In genomic region chr4:132048011-132048991, GRCm38 (mm10) we compare ENCODE assay signal across 8 mouse cellular contexts. TPM values are rescaled to one million over a fixed set of nuclear protein-coding genes. Genes with fewer than 3 reads are reported as not detected.
DNase-seq lines count a peak whose midpoint lies in the region; ATAC-seq and TF ChIP-seq lines count a peak whose summit lies in the region.

No protein-coding gene starts in this region.

- H3ac ChIP-seq in C2C12 (ENCODE audit: control insufficient read depth, insufficient read length, low read depth), result peak overlapping the region; percentile 86

- H3K36me3 ChIP-seq in C2C12 (ENCODE audit: control insufficient read depth, insufficient read depth), result no peaks in the 10 kb centered on the region
- no peaks in the 10 kb centered on the region for H3K36me3 ChIP-seq in heart, embryonic 11.5 days (ENCODE audit: control insufficient read depth, insufficient read depth, low read length)
- no peaks in the 10 kb centered on the region for H3K36me3 ChIP-seq in kidney, embryonic 16.5 days (ENCODE audit: insufficient read depth, low read length)
- H3K36me3 ChIP-seq in lung, postnatal 0 days (ENCODE audit: insufficient read depth, low read length), result no peaks in the 10 kb centered on the region

- WGBS in heart, embryonic 11.5 days (ENCODE audit: insufficient replicate concordance), result under 1% methylated on average over 78 of the region's 95 CpGs
- under 1% methylated on average over 56 of the region's 95 CpGs for WGBS in kidney, embryonic 16.5 days
- under 1% methylated on average over 75 of the region's 95 CpGs for WGBS in lung, postnatal 0 days

- H3K9me3 ChIP-seq in heart, embryonic 11.5 days (replicated peaks; ENCODE audit: control insufficient read depth, low read length), result no peaks in the 10 kb centered on the region
- H3K9me3 ChIP-seq in kidney, embryonic 16.5 days (ENCODE audit: low read length), result no peaks in the 10 kb centered on the region
- no peaks in the 10 kb centered on the region for H3K9me3 ChIP-seq in lung, postnatal 0 days (ENCODE audit: low read length)

- peak overlapping the region; percentile 86 for H3K27ac ChIP-seq in heart, embryonic 11.5 days (ENCODE audit: low read depth, low read length)
- H3K27ac ChIP-seq in kidney, embryonic 16.5 days (ENCODE audit: low read length), result peak overlapping the region; percentile 85
- H3K27ac ChIP-seq in lung, postnatal 0 days (ENCODE audit: low read length), result peak overlapping the region; percentile 74

- ATAC-seq in heart, embryonic 11.5 days (replicated peaks; ENCODE audit: insufficient number of reproducible peaks, low FRiP score, low TSS enrichment), result peak; percentile 57
- peak; percentile 68 for ATAC-seq in kidney, embryonic 16.5 days (ENCODE audit: low FRiP score, low TSS enrichment)
- peak; percentile 46; the same call in 1 of the 2 replicates for ATAC-seq in lung, postnatal 0 days
- ATAC-seq in megakaryocyte progenitor cell, adult 5-6 weeks (replicated peaks; ENCODE audit: poor library complexity), result no peak

- no peak for TF ChIP-seq CTCF in C2C12 (IDR thresholded peaks at IDR 0.05; ENCODE audit: control insufficient read depth, insufficient read depth, insufficient read length)
- TF ChIP-seq CTCF in lung, postnatal 0 days (IDR thresholded peaks at IDR 0.05), result no peak

- H3K79me3 ChIP-seq in C2C12 (ENCODE audit: low read depth), result no peaks in the 10 kb centered on the region

- peak overlapping the region; percentile 41 for H3K4me3 ChIP-seq in C2C12 (ENCODE audit: insufficient read depth, poor library complexity, severe bottlenecking)
- H3K4me3 ChIP-seq in heart, embryonic 11.5 days (ENCODE audit: low read depth, low read length), result peak overlapping the region; percentile 93
- H3K4me3 ChIP-seq in kidney, embryonic 16.5 days (ENCODE audit: low read length), result peak overlapping the region; percentile 92
- peak overlapping the region; percentile 82 for H3K4me3 ChIP-seq in lung, postnatal 0 days (ENCODE audit: low read depth, low read length)

- H3K4me1 ChIP-seq in heart, embryonic 11.5 days (ENCODE audit: control insufficient read depth, insufficient read depth, low read length), result peaks cover 26% of the 10 kb centered on the region
- peaks cover 9% of the 10 kb centered on the region; the same call in 1 of the 2 replicates for H3K4me1 ChIP-seq in kidney, embryonic 16.5 days (ENCODE audit: insufficient read depth, low read length)
- peaks cover 5% of the 10 kb centered on the region; the same call in 1 of the 2 replicates for H3K4me1 ChIP-seq in lung, postnatal 0 days (ENCODE audit: insufficient read depth, low read depth, low read length)

- peak overlapping the region; percentile 91 for H3K9ac ChIP-seq in heart, embryonic 11.5 days (ENCODE audit: low read depth, low read length)
- peak overlapping the region; percentile 96 for H3K9ac ChIP-seq in kidney, embryonic 16.5 days (replicated peaks; ENCODE audit: low read length)
- H3K9ac ChIP-seq in lung, postnatal 0 days (replicated peaks; ENCODE audit: low read depth), result peak overlapping the region; percentile 74

- H3K79me2 ChIP-seq in C2C12 (ENCODE audit: control insufficient read depth, insufficient read depth), result peaks cover 7% of the 10 kb centered on the region

- peak overlapping the region; percentile 98 for H3K4me2 ChIP-seq in heart, embryonic 11.5 days
- H3K4me2 ChIP-seq in kidney, embryonic 16.5 days (replicated peaks; ENCODE audit: low read depth, low read length), result peak overlapping the region; percentile 95
- H3K4me2 ChIP-seq in lung, postnatal 0 days (replicated peaks; ENCODE audit: low read depth, low read length), result peak overlapping the region; percentile 100

- peaks cover 10% of the 10 kb centered on the region for H3K27me3 ChIP-seq in C2C12 (ENCODE audit: control insufficient read depth, insufficient read depth, insufficient read length)
- H3K27me3 ChIP-seq in heart, embryonic 11.5 days (ENCODE audit: control insufficient read depth, insufficient read depth, low read length), result no peaks in the 10 kb centered on the region
- peaks cover 3% of the 10 kb centered on the region; the same call in 1 of the 2 replicates for H3K27me3 ChIP-seq in kidney, embryonic 16.5 days (ENCODE audit: insufficient read depth, low read length)
- no peaks in the 10 kb centered on the region for H3K27me3 ChIP-seq in lung, postnatal 0 days (replicated peaks; ENCODE audit: insufficient read depth, low read length)

- no peak for TF ChIP-seq EP300 in lung, postnatal 0 days (IDR thresholded peaks at IDR 0.05)

- DNase-seq in Muller cell, postnatal 12 days (ENCODE audit: inconsistent ontology term), result peak; percentile 39
- DNase-seq in embryo, embryonic 10.5 days (ENCODE audit: low spot score), result peak; percentile 82
- peak; percentile 34 for DNase-seq in lung, postnatal 0 days (ENCODE audit: low spot score)
- peak; percentile 80 for DNase-seq in retina, embryonic 14.5 days (ENCODE audit: low spot score)

TF ChIP-seq in C2C12, 6 proteins besides CTCF, POLR2A, EP300 and RAD21:
- no peak for TF ChIP-seq CEBPB (IDR thresholded peaks at IDR 0.05; ENCODE audit: low read depth)
- no peak for TF ChIP-seq MYOG (IDR thresholded peaks at IDR 0.05; ENCODE audit: control insufficient read depth, extremely low read depth, insufficient read length)
- no peak for TF ChIP-seq MAX (IDR thresholded peaks at IDR 0.05)
- no peak for TF ChIP-seq MYOD1 (IDR thresholded peaks at IDR 0.05; ENCODE audit: control insufficient read depth, insufficient read length, low read depth)
- TF ChIP-seq FOSL1 (IDR thresholded peaks at IDR 0.05; ENCODE audit: insufficient read depth, low read length, poor library complexity, severe bottlenecking), result no peak
- no peak for TF ChIP-seq USF1 (IDR thresholded peaks at IDR 0.05; ENCODE audit: low read depth)

RNA-seq across cellular contexts. Expression of gene Gm10300, which starts 26.2 kb away (rescaled TPM):
- polyA plus RNA-seq in C2C12 (2012; fragmentation: generic; extraction: Trizol), result not detected
- polyA plus RNA-seq in heart, embryonic 11.5 days (2014; fragmentation: Nextera tagmentation; extraction: Ambion mirVana), result 0.10 and 0.20 TPM in 2 replicates
- polyA plus RNA-seq in kidney, embryonic 16.5 days (2015; fragmentation: Nextera tagmentation; extraction: Ambion mirVana), result 0.08 and 0.12 TPM in 2 replicates
- 0.15 and 0.18 TPM in 2 replicates for polyA plus RNA-seq in lung, postnatal 0 days (2015; fragmentation: Nextera tagmentation; extraction: Ambion mirVana)
- total RNA-seq in megakaryocyte progenitor cell, adult 5-6 weeks (2015), result 0.07 and 0.34 TPM in 2 replicates
- total RNA-seq in megakaryocyte progenitor cell, adult 5-6 weeks (2017), result 0.50 and 0.61 TPM in 2 replicates

RNA-seq across cellular contexts. Expression of gene Epb41, which starts 26.8 kb away (rescaled TPM):
- polyA plus RNA-seq in C2C12 (2012; fragmentation: generic; extraction: Trizol), result 7.1 TPM
- 67.5 and 73.2 TPM in 2 replicates for polyA plus RNA-seq in heart, embryonic 11.5 days (2014; fragmentation: Nextera tagmentation; extraction: Ambion mirVana)
- 68.6 and 72.5 TPM in 2 replicates for polyA plus RNA-seq in kidney, embryonic 16.5 days (2015; fragmentation: Nextera tagmentation; extraction: Ambion mirVana)
- polyA plus RNA-seq in lung, postnatal 0 days (2015; fragmentation: Nextera tagmentation; extraction: Ambion mirVana), result 29.9 and 32.5 TPM in 2 replicates
- total RNA-seq in megakaryocyte progenitor cell, adult 5-6 weeks (2015), result 42.5 and 53.5 TPM in 2 replicates
- 49.7 and 78.9 TPM in 2 replicates for total RNA-seq in megakaryocyte progenitor cell, adult 5-6 weeks (2017)

Comparison
In these comparisons a context has a peak if more than half of its experiments do, and no peak if none do; other contexts are left out.
1. H3K4me3 ChIP-seq: peak in every context shown above with its lines; median percentile 93 in heart, embryonic 11.5 days; 92 in kidney, embryonic 16.5 days; 82 in lung, postnatal 0 days; 41 in C2C12.